In genomic region chr14:72841753-72842152, GRCm38 (mm10) we compare ENCODE assay signal across 24 mouse cellular contexts.
"Had no signal": no experiment of that assay in that cellular context is flagged by ENCODE, and none has a peak within 500 bp of the region (broad histone marks: within the 10 kb centered on the region; RNA-seq: fewer than 3 reads in every experiment).

No protein-coding gene starts in this region.

- H3K36me3 ChIP-seq: heart, embryonic 13.5 days; heart, embryonic 15.5 days; hindbrain, embryonic 13.5 days; hindbrain, embryonic 15.5 days; kidney, embryonic 15.5 days; limb, embryonic 10.5 days; limb, embryonic 12.5 days had no signal

- H3K4me2 ChIP-seq: heart, embryonic 11.5 days; heart, embryonic 13.5 days; heart, embryonic 15.5 days; hindbrain, embryonic 13.5 days; hindbrain, embryonic 15.5 days; kidney, embryonic 15.5 days; limb, embryonic 12.5 days had no signal

- H3K27me3 ChIP-seq: heart, embryonic 13.5 days; heart, embryonic 15.5 days; hindbrain, embryonic 13.5 days; hindbrain, embryonic 15.5 days; kidney, embryonic 15.5 days; limb, embryonic 12.5 days had no signal

- H3K9me3 ChIP-seq: heart, embryonic 13.5 days; heart, embryonic 15.5 days; hindbrain, embryonic 13.5 days; hindbrain, embryonic 15.5 days; kidney, embryonic 15.5 days; limb, embryonic 10.5 days; limb, embryonic 12.5 days had no signal

- DNase-seq: gastrocnemius, postnatal 14 days; gastrocnemius, postnatal 36 days; heart, adult 11 months; heart, adult 2 months; heart, postnatal 14 days; heart, postnatal 36 days; kidney, adult 11 months; kidney, adult 2 months; kidney, adult 9 months; kidney, postnatal 14 days; kidney, postnatal 36 days; layer of hippocampus, adult 9-11 months had no signal

- ATAC-seq: hindbrain, postnatal 0 days; intestine, embryonic 16.5 days had no signal

- H3K9ac ChIP-seq: heart, embryonic 13.5 days; heart, embryonic 15.5 days; hindbrain, embryonic 13.5 days; hindbrain, embryonic 15.5 days; kidney, embryonic 15.5 days; limb, embryonic 12.5 days had no signal

- H3K4me3 ChIP-seq: heart, adult 2 months; heart, embryonic 13.5 days; heart, embryonic 15.5 days; hindbrain, embryonic 13.5 days; hindbrain, embryonic 15.5 days; kidney, embryonic 15.5 days; left cerebral cortex, adult 2 months; limb, embryonic 10.5 days; limb, embryonic 12.5 days had no signal

- H3K27ac ChIP-seq: heart, adult 2 months; heart, embryonic 13.5 days; heart, embryonic 15.5 days; hindbrain, embryonic 13.5 days; hindbrain, embryonic 15.5 days; hindbrain, postnatal 0 days; kidney, embryonic 15.5 days; kidney, postnatal 0 days; left cerebral cortex, adult 2 months; limb, embryonic 10.5 days; limb, embryonic 12.5 days had no signal

- H3K4me1 ChIP-seq: heart, embryonic 13.5 days; heart, embryonic 15.5 days; limb, embryonic 10.5 days; limb, embryonic 12.5 days had no signal
